Mouse (Mus musculus): ENCODE measurements around the gene Acad10. TPM values are rescaled to one million over a fixed set of nuclear protein-coding genes. Genes with fewer than 3 reads are reported as not detected.
A peak's percentile ranks its signal among the peaks of the same experiment; 100 is the strongest.
"Not testable (repeated sequence)": the region's sequence is repeated elsewhere in the genome, so short reads cannot be mapped to it uniquely, and the experiment has no call there.

Gene Acad10
- 10 to 100 TPM; 38.6 to 43.6 TPM for total RNA-seq (2021)
- long read RNA-seq, experiment 1, transcript Acad10-202 (21 exons, 3,626 nt) = major isoform, 16 of 31 reads
- long read RNA-seq, experiment 1, partial matches to known transcripts = 12 of 31 reads
- long read RNA-seq, experiment 1, other reads (novel, unspliced or antisense) = 3 of 31 reads
- long read RNA-seq, experiment 2, transcript Acad10-202 (21 exons, 3,626 nt) = major isoform, 20 of 31 reads
- long read RNA-seq, experiment 2, partial matches to known transcripts = 8 of 31 reads
- long read RNA-seq, experiment 2, other reads (novel, unspliced or antisense) = 3 of 31 reads

GRCm38 (mm10) chr5:121660059-121660896, at the start of gene Acad10, which contains the start of gene Brap:
TSS of gene Acad10 (minus strand) at chr5:121660514.
TSS of gene Brap (plus strand) at chr5:121660563.
- DNase-seq = peak; percentile 97

GRCm38 (mm10) chr5:121704512-121705248, 44.4 kb upstream of the Acad10 start:
- DNase-seq = no peak

- DNase-seq = no peak
Observed at GRCm38 (mm10) chr5:121703341-121703740, 43.0 kb upstream of the Acad10 start.

- peak; percentile 43 for DNase-seq
Observed at GRCm38 (mm10) chr5:121701111-121701769, 40.9 kb upstream of the Acad10 start.

- DNase-seq = peak; percentile 61
Observed at GRCm38 (mm10) chr5:121700496-121700895, 40.2 kb upstream of the Acad10 start.

- no peak for DNase-seq
Observed at GRCm38 (mm10) chr5:121699891-121700290, 39.6 kb upstream of the Acad10 start.

- no peak for DNase-seq
Observed at GRCm38 (mm10) chr5:121696761-121697160, 36.4 kb upstream of the Acad10 start.

- DNase-seq = no peak
Observed at GRCm38 (mm10) chr5:121692897-121693296, 32.6 kb upstream of the Acad10 start.

GRCm38 (mm10) chr5:121691436-121691835, 31.1 kb upstream of the Acad10 start:
- not testable (repeated sequence) for DNase-seq

- peak; percentile 58 for DNase-seq
Observed at GRCm38 (mm10) chr5:121690482-121691211, 30.3 kb upstream of the Acad10 start.

- no peak for DNase-seq
Observed at GRCm38 (mm10) chr5:121686113-121686898, 26.0 kb upstream of the Acad10 start.

- no peak for DNase-seq
Observed at GRCm38 (mm10) chr5:121685495-121685894, 25.2 kb upstream of the Acad10 start.

- DNase-seq = no peak
Observed at GRCm38 (mm10) chr5:121682250-121682649, 21.9 kb upstream of the Acad10 start.

GRCm38 (mm10) chr5:121670412-121670811, 10.1 kb upstream of the Acad10 start:
- peak; percentile 25 for DNase-seq

GRCm38 (mm10) chr5:121668411-121668810, 8.1 kb upstream of the Acad10 start:
- DNase-seq = no peak

GRCm38 (mm10) chr5:121667067-121667466, 6.8 kb upstream of the Acad10 start:
- no peak for DNase-seq

- DNase-seq = no peak
Observed at GRCm38 (mm10) chr5:121664971-121665370, 4.7 kb upstream of the Acad10 start.

- no peak for DNase-seq
Observed at GRCm38 (mm10) chr5:121664078-121664477, 3.8 kb upstream of the Acad10 start.

GRCm38 (mm10) chr5:121663456-121663855, 3.1 kb upstream of the Acad10 start:
- no peak for DNase-seq

- no peak for DNase-seq
Observed at GRCm38 (mm10) chr5:121661494-121661893, 1.2 kb upstream of the Acad10 start.

GRCm38 (mm10) chr5:121660897-121661254, 562 bp upstream of the Acad10 start:
- DNase-seq = no peak
